Mouse (Mus musculus): ENCODE data around the gene Adamts10. TPM values are rescaled to one million over a fixed set of nuclear protein-coding genes. Genes with fewer than 3 reads are reported as not detected.

Gene Adamts10
- polyA plus RNA-seq, 1 experiment: 0.02 TPM

DNA sequence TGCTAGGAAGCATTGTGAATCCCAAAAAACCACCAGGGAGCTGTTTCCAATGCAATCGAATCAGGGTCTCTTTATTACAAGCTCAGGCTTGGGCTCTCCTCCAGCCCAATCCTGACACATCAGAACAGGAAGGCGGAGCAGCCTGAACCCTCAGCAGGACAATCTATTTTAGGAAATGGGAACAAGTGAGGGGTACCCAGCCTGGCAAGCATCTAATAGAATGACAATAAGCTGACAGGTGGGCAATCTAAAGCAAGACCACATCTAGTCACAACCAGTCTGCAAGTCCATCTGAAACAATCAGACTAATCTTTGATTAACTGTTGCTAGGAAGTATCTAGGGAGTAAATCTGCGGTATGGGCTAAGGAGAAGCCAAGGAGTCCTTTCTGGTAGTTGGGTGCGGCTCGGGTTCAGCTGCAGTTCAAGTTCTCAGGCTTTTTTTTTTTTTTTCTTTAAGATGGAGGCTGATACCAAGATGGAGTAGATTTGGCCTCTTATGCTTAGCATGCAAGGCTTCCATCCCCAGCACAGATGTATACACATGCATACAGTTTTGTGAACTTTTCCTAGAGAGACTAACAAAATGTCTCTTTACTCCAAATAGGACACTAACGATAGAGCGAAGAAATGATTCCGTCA is 76.0 kb downstream of the Adamts10 start:
- TF ChIP-seq GATA1 (IDR thresholded peaks at IDR 0.05; ENCODE audit: low read length): no peak

DNA sequence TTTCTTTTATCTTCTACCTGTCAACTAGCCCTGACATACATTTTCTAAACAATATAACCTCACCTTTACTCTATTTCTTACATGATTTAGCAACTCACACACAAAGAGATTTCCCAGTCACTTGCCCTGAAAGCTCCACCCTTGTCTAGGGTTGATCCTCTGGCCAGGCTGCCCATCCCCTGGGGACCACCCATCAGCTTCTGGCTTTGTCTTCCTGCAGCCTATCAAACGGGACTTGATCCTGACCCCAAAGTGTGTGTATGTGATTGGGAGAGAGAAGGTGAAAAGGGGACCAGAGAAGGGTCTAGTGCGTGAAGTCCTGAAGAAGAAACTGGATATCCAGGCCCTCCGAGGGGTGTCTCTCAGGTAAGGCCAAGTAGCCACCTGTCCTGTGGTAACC is 76.8 kb downstream of the Adamts10 start:
- TF ChIP-seq GATA1 (IDR thresholded peaks at IDR 0.05; ENCODE audit: low read length): no peak

DNA sequence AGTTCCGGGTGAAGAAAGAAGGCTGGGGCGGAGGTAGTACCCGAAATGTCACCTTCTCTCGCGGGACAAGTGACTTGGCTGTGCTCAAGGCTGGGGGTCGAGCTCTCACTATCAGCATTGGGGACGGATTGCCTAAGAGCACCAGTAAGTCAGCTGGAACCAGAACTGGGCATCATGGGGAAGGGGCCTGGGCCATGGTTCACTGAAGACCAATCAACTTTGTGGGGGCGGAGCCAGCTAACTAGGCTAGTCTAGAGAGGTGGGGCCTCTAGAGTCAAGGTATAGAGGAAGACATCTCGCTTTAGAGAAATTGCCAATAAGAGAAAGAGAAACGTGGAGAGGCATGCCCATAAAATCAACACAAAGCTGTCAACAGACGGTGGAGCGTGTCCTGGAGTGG is 77.9 kb downstream of the Adamts10 start:
- no peak for TF ChIP-seq GATA1 (IDR thresholded peaks at IDR 0.05; ENCODE audit: low read length)

Other genes with a start within 250 kb of the Adamts10 start
- 0.32 and 0.40 TPM in 2 replicates for gene Zfp955b, start 234.7 kb upstream of the Adamts10 start, polyA plus RNA-seq (2012)
- 0.26 and 0.33 TPM in 2 replicates for gene Zfp81, start 165.3 kb upstream of the Adamts10 start, polyA plus RNA-seq (2012)
- gene Zfp101, start 129.6 kb upstream of the Adamts10 start, polyA plus RNA-seq (2012): 0.30 and 0.65 TPM in 2 replicates
- not detected in 2 replicates for gene Actl9, start 91.3 kb upstream of the Adamts10 start, polyA plus RNA-seq (2012)
- not detected in 2 replicates for gene Myo1f, start 31.5 kb downstream of the Adamts10 start, polyA plus RNA-seq (2012)
- 134 and 140 TPM in 2 replicates for gene Zfp414, start 104.9 kb downstream of the Adamts10 start, polyA plus RNA-seq (2012)
- gene Pram1, start 113.9 kb downstream of the Adamts10 start, polyA plus RNA-seq (2012): not detected in 2 replicates
- gene Hnrnpm, start 162.7 kb downstream of the Adamts10 start, polyA plus RNA-seq (2012): 1,122 and 1,843 TPM in 2 replicates
- 19.8 and 42.0 TPM in 2 replicates for gene March2, start 194.5 kb downstream of the Adamts10 start, polyA plus RNA-seq (2012)
- 99.8 and 157 TPM in 2 replicates for gene Rab11b, start 236.3 kb downstream of the Adamts10 start, polyA plus RNA-seq (2012)